Mouse (Mus musculus): ENCODE data around the gene Scmh1. TPM values are rescaled to one million over a fixed set of nuclear protein-coding genes. Genes with fewer than 3 reads are reported as not detected.
"Not testable (repeated sequence)": the region's sequence is repeated elsewhere in the genome, so short reads cannot be mapped to it uniquely, and the experiment has no call there.

The Scmh1 gene
- total RNA-seq (2021) = 10 to 100 TPM; 33.6 to 39.5 TPM
- 18.9 and 23.0 TPM in 2 replicates for polyA plus RNA-seq (2012; rRNA removed)
- long read RNA-seq, partial matches to known transcripts = 7 of 13 reads
- long read RNA-seq, other reads (novel, unspliced or antisense) = 5 of 13 reads

DNA sequence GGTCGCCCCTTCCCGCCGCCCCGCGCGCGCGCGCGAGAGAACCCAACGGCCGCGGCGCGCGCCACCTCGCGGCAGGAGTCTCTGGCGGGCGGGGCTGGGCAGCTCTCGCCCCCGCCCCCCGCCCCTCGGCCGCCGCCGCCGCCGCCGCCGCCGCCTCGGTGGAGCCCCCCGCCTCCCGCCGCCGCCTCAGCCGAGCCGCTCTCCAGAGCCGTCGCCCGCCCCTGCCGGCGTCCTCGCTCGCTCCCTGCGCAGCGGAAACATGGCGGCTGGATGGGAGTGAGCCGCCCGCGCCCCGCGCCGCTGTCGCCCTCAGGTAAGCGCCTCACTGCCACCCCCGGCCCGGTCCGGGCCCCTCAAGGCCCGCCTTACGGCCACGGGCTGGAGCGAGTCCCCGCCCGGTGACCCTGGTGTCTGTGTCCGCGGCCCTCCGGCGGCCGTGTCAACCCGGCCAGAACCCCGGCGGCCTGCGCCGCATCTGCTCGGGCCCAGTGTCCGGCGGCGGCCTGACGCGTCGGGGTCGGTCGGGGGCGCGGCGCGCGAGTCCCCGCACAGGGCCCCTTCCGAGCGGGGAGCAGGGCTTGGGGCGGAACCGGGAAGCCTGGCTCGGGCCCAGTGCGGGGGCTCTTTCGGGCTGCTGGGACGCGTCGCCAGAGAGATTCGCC, at the start of gene Scmh1:
Scmh1 (plus strand) TSS at position 138 of the 662 bp plus-strand sequence.
- DNase-seq = peak; percentile 86

DNA sequence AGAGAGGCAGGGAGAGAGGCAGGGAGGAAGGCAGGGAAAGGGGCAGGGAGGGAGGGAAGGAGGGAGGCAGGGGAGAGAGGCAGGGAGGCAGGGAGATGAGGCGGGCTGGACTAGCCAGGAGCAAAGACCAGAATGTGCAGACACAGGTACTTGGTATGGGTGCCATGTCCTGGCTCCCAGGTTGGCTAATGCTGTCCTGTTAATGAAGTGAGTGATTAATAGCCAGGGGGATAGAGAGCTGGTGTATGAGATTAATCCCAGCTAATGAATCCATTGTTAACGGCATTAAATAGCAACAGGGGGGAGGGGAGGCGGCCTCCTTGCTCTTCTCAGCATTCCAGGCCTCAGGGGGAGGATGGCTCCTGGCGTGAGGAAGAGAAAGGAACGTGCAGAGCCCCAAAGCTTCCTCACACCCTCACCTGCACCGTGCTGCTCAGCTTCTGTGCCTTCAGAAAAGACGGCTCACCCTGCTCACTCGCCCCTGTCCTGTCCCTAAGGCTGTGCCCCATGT, 45.0 kb upstream of the Scmh1 start:
- DNase-seq = no peak

DNA sequence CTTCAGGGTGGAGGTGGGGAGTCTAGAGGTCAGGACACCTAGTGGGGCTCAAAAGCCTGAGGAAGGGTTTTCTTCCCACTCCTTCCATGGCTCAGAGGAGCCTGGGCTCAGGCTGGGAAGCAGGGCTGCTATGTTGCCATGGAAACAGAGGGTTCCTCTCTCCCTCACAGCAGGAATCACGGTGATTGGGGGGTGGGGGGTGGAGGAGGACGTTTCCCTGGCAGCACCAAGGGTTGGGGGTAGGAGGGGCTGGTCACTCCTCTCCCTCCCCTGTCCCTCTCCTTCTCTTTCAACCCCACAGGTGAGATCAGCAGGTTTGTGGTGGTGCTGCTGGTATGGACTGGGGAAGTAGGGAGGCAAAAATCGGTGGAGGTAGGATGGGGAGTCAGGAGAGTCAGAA, 40.4 kb upstream of the Scmh1 start:
- DNase-seq = no peak

DNA sequence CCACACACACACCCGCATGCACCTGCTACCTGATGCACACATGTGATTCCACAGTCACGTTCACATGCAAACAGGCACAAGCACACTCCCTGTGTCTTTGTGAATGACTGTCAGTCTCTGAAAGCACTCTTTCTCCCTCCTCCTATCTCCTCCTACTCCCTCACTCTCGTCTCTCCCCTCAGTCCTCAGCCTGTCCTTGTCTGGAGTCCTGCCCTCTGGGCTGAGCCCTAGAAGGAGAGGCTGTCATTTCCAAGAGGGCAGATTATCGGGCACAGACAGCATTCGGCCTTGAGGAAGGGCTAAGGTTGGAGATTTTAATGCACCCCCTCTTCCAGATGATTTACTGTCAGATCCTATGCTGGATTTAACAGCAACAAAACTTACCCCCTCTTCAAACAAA, 39.6 kb upstream of the Scmh1 start:
- DNase-seq = no peak

DNA sequence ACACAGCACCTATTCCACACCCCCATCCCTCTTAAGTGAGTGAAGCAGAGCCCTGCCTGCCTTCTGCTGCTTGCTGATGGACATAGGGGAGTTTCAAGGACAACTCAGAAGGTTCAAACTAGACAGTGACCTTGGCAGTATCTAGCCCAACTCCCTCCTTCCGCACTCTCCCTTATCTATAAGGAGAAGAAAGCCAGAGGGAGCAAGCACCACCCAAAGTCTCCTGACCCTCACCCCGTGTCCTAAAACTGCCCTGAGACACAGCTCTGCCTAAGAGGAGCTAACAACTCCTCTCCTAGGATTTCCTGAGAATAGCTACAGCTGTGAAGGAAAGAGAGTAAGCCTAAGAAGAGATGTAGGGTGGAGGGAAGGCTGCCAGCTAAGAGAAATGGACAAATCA, 37.0 kb upstream of the Scmh1 start:
- peak; percentile 14 for DNase-seq

DNA sequence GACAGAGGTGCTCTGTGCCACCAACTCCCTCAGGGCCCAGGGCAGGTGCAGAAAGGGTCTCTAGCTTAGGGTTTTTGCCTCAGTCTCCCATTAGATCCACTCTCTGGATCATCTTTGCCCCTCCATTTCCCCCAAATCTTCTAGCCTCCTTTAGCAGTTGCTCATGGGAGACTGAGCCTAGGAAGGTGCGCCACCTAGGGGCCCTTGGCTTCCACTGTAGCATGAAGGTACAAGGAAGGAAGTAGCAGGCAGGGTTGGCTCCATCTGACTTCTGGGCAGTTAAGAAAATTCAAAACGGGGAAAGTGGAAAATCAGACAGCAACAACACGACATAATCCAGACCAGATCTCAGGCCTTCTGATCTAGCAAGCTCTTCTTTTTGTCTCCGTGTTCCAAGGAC, 36.4 kb upstream of the Scmh1 start:
- peak; percentile 69 for DNase-seq

DNA sequence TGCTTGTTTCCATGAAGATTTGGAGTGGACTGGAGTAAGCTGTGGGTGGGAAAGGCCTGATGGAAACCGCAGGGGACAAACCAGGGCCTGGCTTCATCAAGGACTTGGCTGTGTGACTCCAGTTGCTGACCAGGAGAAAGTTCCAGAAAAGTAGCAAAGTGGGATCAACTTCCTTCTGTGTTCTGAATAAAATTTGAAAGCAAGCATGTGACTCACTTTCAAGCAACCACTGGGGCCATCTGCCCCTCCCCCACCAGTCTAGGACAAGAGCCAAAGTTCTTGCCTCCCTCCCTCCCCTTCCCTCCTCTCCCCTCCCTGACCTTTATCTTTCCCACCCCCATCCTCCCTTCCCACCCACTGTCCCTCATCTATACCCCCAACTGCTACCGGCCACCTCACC, 35.9 kb upstream of the Scmh1 start:
- DNase-seq = peak; percentile 49

DNA sequence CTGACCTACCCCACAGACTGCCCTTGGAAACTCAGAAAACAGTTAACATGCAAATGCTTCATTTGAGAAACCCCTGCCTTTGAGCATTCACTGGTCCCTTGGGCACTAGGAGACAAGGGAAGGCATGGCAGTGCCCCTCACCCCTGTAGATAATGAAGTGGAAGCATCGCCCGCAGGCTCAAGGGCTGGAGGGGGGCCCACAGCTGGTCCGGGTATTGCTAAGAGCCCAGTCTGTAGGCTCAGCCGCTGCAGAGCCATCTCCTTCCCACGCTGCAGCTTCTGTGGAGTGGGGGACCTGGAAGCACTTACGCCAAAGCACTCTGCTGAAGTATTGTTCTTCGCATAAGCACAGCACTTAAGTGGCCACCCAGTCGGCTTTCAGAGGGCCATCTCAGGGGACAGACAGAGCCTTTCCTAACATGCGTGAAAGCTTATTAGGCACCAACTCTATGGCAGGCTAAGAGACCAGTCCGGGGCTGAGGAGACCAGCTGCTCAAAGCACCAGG, 35.2 kb upstream of the Scmh1 start:
- no peak for DNase-seq

DNA sequence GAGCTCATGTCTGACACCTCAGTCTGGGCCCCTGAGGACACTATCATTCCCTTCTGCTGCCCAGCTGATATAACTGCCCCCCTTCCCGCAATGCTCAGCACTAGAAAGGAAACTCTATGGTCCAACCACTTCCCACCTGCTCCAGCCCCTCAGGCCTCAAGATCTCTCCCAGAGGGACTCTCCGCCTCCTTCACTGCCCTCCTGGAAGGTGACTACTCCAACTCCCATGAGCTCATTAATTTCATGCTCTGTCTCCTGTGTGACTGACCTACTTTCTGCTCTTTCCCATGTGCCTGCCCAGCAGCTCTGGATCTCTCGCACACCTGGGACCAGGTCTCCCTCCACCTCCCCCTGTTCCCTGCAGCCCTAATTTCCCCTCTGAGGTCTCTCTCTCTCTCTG, 32.2 kb upstream of the Scmh1 start:
- no peak for DNase-seq

DNA sequence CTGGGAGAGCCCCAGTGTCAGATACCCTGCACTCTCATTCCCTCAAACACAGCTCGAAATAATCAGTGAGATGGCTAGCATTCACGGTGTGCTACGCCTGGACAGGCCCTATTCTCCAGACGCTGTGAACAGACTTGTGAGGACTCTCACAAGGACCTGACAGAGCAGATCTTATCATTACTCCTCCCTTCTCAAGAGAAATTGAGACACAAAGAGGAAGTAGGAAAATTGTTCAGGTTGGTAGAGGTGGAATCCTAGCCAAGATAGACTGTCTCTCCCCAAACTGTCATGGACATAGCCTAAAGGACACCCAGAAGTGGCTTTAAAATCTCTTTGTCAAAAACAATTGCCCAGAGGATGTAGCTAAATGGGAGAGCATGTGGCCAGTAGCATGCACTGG, 31.3 kb upstream of the Scmh1 start:
- DNase-seq = no peak

DNA sequence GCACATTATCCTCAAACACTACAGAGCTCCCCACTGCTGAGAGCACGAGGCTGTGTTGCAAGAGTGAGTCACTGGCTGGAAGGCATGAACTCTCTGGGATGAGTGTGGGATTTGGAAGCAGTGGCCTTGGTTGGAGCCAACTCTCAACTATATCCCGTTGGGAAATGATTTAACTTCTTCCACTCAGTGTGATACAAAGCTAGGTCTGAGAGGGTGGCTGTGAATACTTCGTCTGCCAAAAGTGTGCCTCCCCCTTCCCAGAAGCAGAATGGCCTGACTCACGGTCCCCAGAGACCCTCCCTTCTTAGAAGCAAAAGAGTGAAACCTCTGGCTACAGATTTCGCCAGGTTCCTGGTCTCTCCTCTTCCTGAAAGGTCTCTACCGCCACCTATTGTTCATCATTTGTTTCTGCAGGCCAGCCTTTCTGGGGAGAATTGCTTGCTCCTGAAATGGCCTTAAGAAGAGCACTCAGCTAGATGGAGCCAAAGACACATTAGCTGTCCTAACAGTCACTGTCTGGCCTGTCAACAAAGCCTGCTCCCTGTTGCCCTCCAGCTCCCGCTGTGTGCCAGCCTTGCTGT, 24.2 kb upstream of the Scmh1 start:
- DNase-seq = peak; percentile 90

DNA sequence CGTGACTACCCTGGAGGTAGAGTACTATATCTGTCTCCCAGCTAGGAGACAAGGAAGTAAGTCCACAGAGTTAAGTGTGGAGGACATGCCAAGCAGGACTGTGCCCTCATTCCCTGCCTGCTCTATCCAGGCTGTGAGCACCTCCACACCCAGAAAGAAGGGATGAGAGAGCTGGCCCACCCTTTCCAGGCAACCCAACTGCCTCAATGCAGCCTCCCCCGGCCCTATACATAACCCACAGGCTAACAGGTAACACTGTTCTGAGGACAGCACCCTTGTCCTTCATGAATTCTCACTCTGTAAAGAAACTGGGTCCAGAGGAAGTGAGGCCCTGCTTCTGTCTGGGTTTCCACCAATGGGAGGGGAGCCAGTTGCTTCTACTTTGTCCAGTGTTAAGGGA, 19.6 kb upstream of the Scmh1 start:
- no peak for DNase-seq

DNA sequence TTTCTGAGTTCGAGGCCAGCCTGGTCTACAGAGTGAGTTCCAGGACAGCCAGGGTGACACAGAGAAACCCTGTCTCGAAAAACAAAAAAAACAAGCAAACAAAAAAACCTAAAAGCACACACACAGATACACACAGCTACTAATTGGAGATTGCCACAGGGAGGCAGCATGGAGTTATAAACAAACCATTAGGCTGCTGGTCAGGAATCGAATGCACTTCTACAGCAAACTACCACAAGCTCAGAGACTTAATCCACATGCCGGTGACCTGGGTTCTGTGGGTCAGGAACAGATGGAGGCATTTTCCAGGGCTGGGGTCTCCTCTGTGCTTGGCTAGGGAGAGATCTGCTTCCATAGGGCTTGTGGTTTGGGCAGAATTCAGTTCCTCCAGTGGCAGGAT, 17.6 kb upstream of the Scmh1 start:
- peak; percentile 44 for DNase-seq

DNA sequence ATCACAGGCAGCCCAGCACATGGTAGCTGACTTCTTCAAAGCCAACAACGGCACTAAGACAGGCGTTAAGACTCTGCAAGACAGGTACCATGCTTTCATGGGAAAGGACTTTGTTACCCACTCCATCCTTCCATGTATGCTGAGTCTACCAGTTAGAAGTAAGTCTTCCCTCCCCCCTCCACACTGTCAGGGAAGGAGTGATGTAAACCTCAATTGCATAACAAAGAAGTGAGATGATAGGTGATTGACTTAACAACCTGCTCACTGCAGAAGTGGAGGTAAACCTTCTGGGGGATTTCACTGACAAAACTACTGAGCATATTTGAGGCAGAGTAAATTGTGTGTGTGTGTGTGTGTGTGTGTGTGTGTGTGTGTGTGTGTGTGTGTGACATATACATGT, 17.1 kb upstream of the Scmh1 start:
- no peak for DNase-seq

DNA sequence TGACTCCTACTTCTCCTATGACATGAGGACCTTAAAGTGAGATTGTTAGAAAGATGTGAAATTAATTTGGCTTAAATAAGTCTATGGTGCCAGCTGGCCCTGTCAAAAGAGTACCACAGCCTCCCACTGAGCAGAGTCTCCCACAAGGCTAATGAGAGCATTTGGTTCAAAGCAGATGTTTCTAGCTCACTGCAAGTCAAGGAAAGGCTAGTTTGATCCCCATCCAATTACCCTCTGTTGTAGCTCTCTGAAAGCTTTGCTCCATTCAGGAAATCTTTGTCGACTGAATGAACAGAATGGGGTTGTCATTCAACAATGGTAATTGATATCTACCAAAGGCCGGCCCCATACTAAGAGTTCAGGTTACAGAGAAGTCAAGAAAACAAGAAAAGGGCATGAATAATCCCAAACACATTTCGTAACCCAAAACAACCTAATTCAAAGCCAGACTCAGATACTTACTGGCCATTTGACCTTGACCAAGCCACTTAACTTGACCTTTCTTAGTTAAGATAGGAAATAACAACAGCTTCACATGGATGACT, 16.0 kb upstream of the Scmh1 start:
- no peak for DNase-seq

DNA sequence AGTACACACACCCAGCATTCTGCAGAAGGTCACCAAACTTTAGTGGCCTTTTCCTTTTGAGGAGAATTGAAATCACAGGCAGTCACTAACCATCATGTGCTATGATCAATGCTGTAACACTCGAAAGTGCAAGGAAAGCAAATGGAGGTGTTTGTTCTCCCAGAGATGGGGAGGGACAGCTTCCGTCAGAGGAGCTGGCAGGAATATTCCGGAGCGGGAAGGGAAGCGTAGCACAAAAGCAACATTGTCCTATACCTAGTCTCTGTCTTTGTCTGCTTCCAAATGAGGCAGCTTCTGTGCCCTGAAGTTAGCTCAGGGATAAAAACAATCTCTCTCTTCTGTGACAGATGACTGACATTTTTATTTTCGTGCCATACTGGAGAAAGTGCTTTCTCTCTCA, 15.5 kb upstream of the Scmh1 start:
- DNase-seq = no peak

DNA sequence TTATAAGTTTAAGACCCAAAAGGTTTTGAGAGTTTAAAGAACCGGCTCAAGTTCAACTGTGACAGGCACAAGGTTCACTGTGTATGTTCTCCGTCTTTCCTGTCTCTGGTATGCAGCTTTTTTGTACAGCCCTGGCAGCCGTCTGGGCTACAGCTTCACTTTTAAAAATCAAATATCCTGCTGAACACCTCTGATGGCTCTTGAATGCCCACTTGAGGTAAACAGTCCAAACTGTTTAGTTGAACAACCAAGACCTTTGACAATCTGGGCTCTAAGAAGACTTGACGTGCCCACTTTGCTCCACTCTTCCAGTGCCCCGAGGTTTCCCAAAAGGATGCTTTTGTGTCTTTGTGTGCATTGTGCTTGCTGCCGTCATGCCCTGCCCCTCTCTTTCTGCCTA, 13.5 kb upstream of the Scmh1 start:
- DNase-seq = no peak

DNA sequence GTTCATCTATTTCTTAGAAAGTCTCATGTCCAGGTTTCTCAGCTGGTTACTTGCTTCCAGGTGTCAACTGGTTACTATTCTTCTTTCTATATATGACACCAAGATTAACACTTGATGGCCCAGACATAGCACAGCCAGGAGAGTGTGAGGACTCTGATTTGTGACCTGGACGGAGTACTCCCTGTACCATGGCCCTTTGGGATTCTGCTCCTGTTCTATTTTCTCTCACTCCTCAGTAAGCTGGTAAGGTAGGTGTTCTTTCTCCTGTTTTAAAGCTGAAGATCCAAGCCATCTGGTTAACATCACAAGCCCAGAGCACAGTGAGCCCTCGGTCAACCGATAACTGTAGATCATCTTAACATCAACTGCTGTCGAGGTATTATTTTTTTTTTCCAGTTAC, 12.7 kb upstream of the Scmh1 start:
- no peak for DNase-seq

DNA sequence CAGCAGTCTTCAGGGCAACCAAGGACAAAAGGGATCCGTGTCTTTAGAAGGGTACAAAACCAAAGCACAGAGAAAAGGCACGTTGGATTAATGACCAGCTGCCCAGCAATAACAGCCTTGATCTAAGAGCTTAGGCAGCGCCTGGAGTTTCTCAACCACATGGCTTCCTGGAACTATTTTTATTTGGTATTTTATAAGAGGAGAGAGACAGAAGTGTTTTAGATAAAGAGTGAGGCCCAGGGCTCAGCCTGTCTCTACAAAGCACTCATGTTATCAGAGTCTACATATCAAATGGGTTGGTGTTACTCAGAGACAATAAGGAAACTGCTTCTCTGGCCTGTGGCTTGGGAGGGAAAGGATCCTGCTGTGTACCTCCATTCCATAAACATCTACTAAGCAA, 12.3 kb upstream of the Scmh1 start:
- DNase-seq = no peak

DNA sequence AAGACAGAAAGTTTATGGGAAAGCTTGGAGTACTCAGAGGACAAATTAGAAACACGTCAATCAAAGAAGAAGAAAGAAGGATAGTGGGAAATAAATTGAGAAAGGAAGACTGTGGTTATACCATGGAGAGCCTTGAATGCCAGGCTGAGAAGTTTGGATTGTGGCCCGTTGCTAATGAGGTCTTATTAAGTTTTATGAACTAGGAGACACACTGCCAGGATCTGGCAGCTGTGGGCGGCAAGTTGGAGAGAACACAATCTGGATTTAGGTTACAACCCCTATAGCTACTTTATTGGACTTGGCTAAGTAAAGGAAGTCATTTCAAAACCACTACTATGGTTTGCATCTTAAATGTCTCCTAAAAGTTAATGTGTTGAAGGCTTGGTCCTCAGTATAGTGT, 4.8 kb upstream of the Scmh1 start:
- no peak for DNase-seq

DNA sequence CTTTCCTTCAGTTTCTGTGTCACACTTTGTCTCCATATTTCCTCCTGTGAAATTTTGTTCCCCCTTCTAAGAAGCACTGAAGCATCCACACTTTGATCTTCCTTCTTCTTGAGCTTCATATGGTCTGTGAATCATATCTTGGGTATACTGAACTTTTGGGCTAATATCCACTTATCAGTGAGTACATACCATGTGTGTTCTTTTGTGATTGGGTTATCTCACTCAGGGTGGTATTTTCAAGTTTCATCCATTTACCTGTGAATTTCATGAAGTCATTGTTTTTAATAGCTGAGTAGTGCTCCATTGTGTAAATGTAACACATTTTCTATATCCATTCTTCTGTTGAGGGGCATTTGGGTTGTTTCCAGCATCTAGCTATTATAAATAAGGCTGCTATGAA, 3.0 kb upstream of the Scmh1 start:
- not testable (repeated sequence) for DNase-seq

DNA sequence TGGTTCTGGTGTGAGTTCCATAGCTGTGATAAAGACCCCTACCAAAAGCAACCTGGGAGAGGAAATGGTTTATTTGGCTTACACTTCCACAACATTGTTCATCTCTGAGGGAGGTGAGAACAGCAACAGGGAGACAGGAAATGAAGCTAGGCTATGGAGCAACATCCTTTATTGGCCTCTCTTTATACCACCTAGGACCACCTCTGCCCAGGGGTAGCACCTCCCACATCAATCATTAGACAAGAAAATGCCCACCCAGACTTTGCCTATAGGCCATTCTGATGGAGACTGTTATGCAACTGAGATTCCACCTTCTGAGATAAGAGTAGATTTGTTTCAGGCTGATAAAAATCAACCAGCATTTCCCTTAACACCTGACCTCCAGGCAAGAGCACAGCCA, 834 bp upstream of the Scmh1 start:
- no peak for DNase-seq

DNA sequence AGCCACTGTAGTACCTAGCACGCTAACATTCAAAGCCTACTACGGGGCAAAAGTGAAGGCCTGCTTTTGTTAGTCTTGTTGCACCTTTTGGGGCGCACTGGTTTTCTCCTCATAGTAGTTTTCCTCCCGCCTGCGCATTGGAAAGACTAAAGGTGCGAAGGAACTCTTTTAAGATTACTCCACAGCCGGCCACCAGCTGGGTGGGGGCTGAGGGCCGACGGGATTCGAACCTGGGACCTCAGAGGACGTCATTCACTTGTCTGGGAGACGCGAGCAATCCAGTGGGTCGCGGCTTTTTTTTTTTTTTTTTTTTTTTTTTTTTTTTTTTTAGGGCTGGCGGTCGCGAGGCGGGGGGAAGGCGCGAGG, 320 bp upstream of the Scmh1 start:
- DNase-seq = no peak
